Mouse (Mus musculus): Measurements from ENCODE around the gene Cacng3. TPM values are rescaled to one million over a fixed set of nuclear protein-coding genes. Genes with fewer than 3 reads are reported as not detected.

Cacng3 gene
- polyA plus RNA-seq, 1 experiment, result not detected

- WGBS, result 87% methylated on average over 27 of the region's 27 CpGs
- Histone ChIP-seq H3K4me3 (replicated peaks; ENCODE audit: control insufficient read depth, low read depth, low read length) (no peak overlapping the region), H3K27ac (ENCODE audit: control insufficient read depth, insufficient read depth, low read depth, low read length, poor library complexity) (no peak overlapping the region), H3K4me1 (ENCODE audit: control insufficient read depth, insufficient read depth, low read length) (no peaks in the 10 kb centered on the region)
- TF ChIP-seq CTCF (IDR thresholded peaks at IDR 0.05; ENCODE audit: control insufficient read depth, insufficient read depth, low read length) (no peak), POLR2A (IDR thresholded peaks at IDR 0.05; ENCODE audit: borderline replicate concordance, control insufficient read depth, low read depth, low read length) (no peak)
Observed at GRCm38 (mm10) chr7:122768292-122769020, 98.2 kb downstream of the Cacng3 start.

GRCm38 (mm10) chr7:122779601-122780000, 109.3 kb downstream of the Cacng3 start:
- WGBS, result 72% methylated on average over 7 of the region's 7 CpGs
- Histone ChIP-seq H3K4me3 (replicated peaks; ENCODE audit: control insufficient read depth, low read depth, low read length) (no peak overlapping the region), H3K27ac (ENCODE audit: control insufficient read depth, insufficient read depth, low read depth, low read length, poor library complexity) (no peak overlapping the region), H3K4me1 (ENCODE audit: control insufficient read depth, insufficient read depth, low read length) (no peaks in the 10 kb centered on the region)
- TF ChIP-seq POLR2A (IDR thresholded peaks at IDR 0.05; ENCODE audit: borderline replicate concordance, control insufficient read depth, low read depth, low read length) (no peak), CTCF (IDR thresholded peaks at IDR 0.05; ENCODE audit: control insufficient read depth, insufficient read depth, low read length) (no peak)

- TF ChIP-seq POLR2A (IDR thresholded peaks at IDR 0.05; ENCODE audit: borderline replicate concordance, control insufficient read depth, low read depth, low read length) (no peak), CTCF (IDR thresholded peaks at IDR 0.05; ENCODE audit: control insufficient read depth, insufficient read depth, low read length) (no peak)
- 81% methylated on average over 7 of the region's 7 CpGs for WGBS
- H3K4me1 ChIP-seq (ENCODE audit: control insufficient read depth, insufficient read depth, low read length), result no peaks in the 10 kb centered on the region
- H3K27ac ChIP-seq (ENCODE audit: control insufficient read depth, insufficient read depth, low read depth, low read length, poor library complexity), result no peak overlapping the region
- H3K4me3 ChIP-seq (replicated peaks; ENCODE audit: control insufficient read depth, low read depth, low read length), result no peak overlapping the region
Observed at GRCm38 (mm10) chr7:122789929-122790328, 119.6 kb downstream of the Cacng3 start.

- Histone ChIP-seq H3K4me1 (ENCODE audit: control insufficient read depth, insufficient read depth, low read length) (no peaks in the 10 kb centered on the region), H3K4me3 (replicated peaks; ENCODE audit: control insufficient read depth, low read depth, low read length) (no peak overlapping the region), H3K27ac (ENCODE audit: control insufficient read depth, insufficient read depth, low read depth, low read length, poor library complexity) (no peak overlapping the region)
- WGBS, result 73% methylated on average over 6 of the region's 6 CpGs
- TF ChIP-seq CTCF (IDR thresholded peaks at IDR 0.05; ENCODE audit: control insufficient read depth, insufficient read depth, low read length), result no peak
Observed at GRCm38 (mm10) chr7:122793655-122794346, 123.5 kb downstream of the Cacng3 start.

GRCm38 (mm10) chr7:122795140-122795539, 124.8 kb downstream of the Cacng3 start:
- Histone ChIP-seq H3K4me3 (replicated peaks; ENCODE audit: control insufficient read depth, low read depth, low read length) (no peak overlapping the region), H3K4me1 (ENCODE audit: control insufficient read depth, insufficient read depth, low read length) (no peaks in the 10 kb centered on the region), H3K27ac (ENCODE audit: control insufficient read depth, insufficient read depth, low read depth, low read length, poor library complexity) (no peak overlapping the region)
- WGBS, result 87% methylated on average over 6 of the region's 6 CpGs
- TF ChIP-seq CTCF (IDR thresholded peaks at IDR 0.05; ENCODE audit: control insufficient read depth, insufficient read depth, low read length) (no peak), POLR2A (IDR thresholded peaks at IDR 0.05; ENCODE audit: borderline replicate concordance, control insufficient read depth, low read depth, low read length) (no peak)

- H3K27ac ChIP-seq (ENCODE audit: control insufficient read depth, insufficient read depth, low read depth, low read length, poor library complexity), result no peak overlapping the region
- no peak overlapping the region for H3K4me3 ChIP-seq (replicated peaks; ENCODE audit: control insufficient read depth, low read depth, low read length)
- TF ChIP-seq POLR2A (IDR thresholded peaks at IDR 0.05; ENCODE audit: borderline replicate concordance, control insufficient read depth, low read depth, low read length), result no peak
- TF ChIP-seq CTCF (IDR thresholded peaks at IDR 0.05; ENCODE audit: control insufficient read depth, insufficient read depth, low read length), result no peak
- no peaks in the 10 kb centered on the region; the same call in 1 of the 2 replicates for H3K4me1 ChIP-seq (ENCODE audit: control insufficient read depth, insufficient read depth, low read length)
- WGBS, result 75% methylated on average over 2 of the region's 2 CpGs
Observed at GRCm38 (mm10) chr7:122800821-122801220, 130.5 kb downstream of the Cacng3 start.

GRCm38 (mm10) chr7:122803839-122804496, 133.7 kb downstream of the Cacng3 start:
- Histone ChIP-seq H3K27ac (ENCODE audit: control insufficient read depth, insufficient read depth, low read depth, low read length, poor library complexity) (no peak overlapping the region; the same call in 1 of the 2 replicates), H3K4me3 (replicated peaks; ENCODE audit: control insufficient read depth, low read depth, low read length) (no peak overlapping the region), H3K4me1 (ENCODE audit: control insufficient read depth, insufficient read depth, low read length) (no peaks in the 10 kb centered on the region; the same call in 1 of the 2 replicates)
- WGBS, result 83% methylated on average over 9 of the region's 9 CpGs
- no peak for TF ChIP-seq POLR2A (IDR thresholded peaks at IDR 0.05; ENCODE audit: borderline replicate concordance, control insufficient read depth, low read depth, low read length)
- no peak for TF ChIP-seq CTCF (IDR thresholded peaks at IDR 0.05; ENCODE audit: control insufficient read depth, insufficient read depth, low read length)

- no peaks in the 10 kb centered on the region; the same call in 1 of the 2 replicates for H3K4me1 ChIP-seq (ENCODE audit: control insufficient read depth, insufficient read depth, low read length)
- TF ChIP-seq POLR2A (IDR thresholded peaks at IDR 0.05; ENCODE audit: borderline replicate concordance, control insufficient read depth, low read depth, low read length) (no peak), CTCF (IDR thresholded peaks at IDR 0.05; ENCODE audit: control insufficient read depth, insufficient read depth, low read length) (no peak)
- H3K4me3 ChIP-seq (replicated peaks; ENCODE audit: control insufficient read depth, low read depth, low read length), result no peak overlapping the region
- no peak overlapping the region for H3K27ac ChIP-seq (ENCODE audit: control insufficient read depth, insufficient read depth, low read depth, low read length, poor library complexity)
- WGBS, result 60% methylated on average over 5 of the region's 5 CpGs
Observed at GRCm38 (mm10) chr7:122806531-122806930, 136.2 kb downstream of the Cacng3 start.
